Mouse (Mus musculus) left cerebral cortex, postnatal 14 days (tissue): ENCODE measurements around the gene Usp44. TPM values are rescaled to one million over a fixed set of nuclear protein-coding genes. Genes with fewer than 3 reads are reported as not detected.
"Not testable (repeated sequence)": the region's sequence is repeated elsewhere in the genome, so short reads cannot be mapped to it uniquely, and the experiment has no call there.

Experiments
- DNase-seq, 2 experiments: peaks; one replicate each; pipeline ENCODE4 v3.0.0; 2021 to 2022; ENCODE audit warnings: low spot score in 2 of 2, mixed read lengths in 1 of 2
- intact Hi-C: fragments of 180-260 bp; cut with DNase I; formaldehyde crosslinking; loops from one replicate; pipeline ENCODE4 v1.15.1; 2025
- long read RNA-seq, 2 experiments: library from polyadenylated mRNA; stranded (forward); transcript quantifications; one replicate each; pipeline ENCODE4 v2.0.0; 2021
- total RNA-seq, 2 experiments: library from RNA; stranded (reverse); gene quantifications; 2 replicates each; pipeline ENCODE4 v1.2.3; 2021

The Usp44 gene
- total RNA-seq = not detected
- long read RNA-seq, experiment 1 = 0 reads
- long read RNA-seq, experiment 2 = 0 reads

- intact Hi-C loops = no loop called here
- no peak for DNase-seq
Measured at GRCm38 (mm10) chr10:93830931-93831729, at the start of gene Usp44. Usp44 (plus strand) TSS chr10:93831555.

DNA sequence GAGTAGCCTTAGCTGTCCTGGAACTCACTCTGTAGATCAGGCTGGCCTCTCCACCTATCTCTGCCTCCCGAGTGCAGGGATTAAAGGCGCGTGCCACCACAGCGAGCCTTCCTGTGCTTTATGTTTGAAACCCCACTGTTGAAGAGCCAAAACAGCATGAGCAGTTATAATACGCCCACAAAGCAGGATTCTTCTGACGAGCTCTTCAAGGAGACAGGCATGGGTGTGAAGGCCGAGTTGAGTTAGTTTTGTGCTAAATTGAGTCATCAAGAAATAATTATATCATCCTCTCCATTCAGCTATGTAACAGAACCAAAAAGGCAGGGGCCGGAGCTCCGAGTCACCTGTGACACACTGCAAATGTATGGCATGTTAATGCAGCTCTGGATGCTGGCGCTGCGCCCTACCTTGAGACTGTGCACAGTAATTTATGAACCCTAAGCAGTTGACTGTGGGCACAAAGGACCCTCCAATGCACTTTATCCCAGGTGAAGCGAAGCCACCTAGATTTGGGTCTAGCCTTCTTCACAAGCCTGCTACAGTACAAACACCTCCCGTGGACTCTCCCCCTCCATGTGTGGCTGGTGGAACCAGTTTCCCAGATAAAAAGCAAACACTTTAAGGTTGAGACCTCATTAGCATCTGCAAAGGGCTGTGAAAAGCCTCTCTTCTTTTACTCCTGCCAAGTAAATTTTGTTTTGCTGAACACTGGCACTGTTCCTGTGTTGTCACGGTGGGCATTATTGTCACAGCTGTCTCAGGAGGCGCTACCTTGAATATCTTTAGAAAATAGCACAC, 47.9 kb upstream of the Usp44 start:
- DNase-seq = peak in 1 of 2 experiments; percentile 25
- intact Hi-C loops = no loop called here

DNA sequence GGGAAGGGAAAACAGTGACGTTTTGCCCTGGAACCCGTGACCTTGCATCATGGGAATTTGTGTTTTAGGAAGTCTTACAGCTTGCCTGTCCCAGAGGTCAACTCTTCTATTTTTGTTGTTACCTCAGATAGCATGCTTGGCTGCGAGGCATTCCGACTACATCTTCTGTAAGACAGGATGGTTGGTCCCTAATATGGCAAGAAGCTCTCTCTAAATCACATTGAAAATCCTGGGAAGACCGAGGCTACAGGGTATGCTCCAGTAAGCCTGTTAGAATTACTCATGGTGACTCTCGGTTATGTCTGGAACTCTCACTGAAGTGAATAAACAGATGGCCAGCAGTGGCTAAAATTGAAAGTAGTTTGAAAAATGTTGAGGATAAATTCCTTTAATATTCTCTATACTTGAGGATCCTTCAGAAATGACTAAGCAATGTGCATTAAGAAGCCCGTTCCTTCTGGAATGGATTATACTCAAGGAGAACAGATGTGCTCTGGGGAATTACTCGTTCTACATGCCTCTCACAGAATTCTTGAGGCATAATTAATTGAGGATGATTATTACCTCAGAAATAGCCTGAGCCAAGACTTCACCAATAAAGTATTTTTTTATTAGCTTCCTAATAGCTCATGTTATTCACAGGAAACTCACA, 31.5 kb upstream of the Usp44 start:
- no peak for DNase-seq
- intact Hi-C loops = no loop called here

DNA sequence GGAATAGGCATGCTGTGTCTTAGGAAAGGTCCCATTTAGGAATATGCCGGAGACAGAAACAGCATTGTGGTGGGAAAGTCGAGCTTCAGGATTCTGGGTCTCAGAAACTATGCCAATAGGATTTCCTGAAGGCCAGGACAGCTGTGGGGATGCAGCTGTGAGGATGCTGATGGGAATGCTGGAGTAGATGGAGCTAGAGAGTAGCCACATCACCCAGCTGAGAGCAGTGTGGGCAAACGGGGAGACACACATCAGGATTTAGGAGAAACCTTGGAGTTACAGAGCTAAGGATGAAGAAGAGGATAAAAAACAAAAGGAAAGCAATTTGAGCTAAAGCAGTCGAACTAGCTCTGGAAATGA, 31.0 kb upstream of the Usp44 start:
- intact Hi-C loops = no loop called here
- no peak for DNase-seq

DNA sequence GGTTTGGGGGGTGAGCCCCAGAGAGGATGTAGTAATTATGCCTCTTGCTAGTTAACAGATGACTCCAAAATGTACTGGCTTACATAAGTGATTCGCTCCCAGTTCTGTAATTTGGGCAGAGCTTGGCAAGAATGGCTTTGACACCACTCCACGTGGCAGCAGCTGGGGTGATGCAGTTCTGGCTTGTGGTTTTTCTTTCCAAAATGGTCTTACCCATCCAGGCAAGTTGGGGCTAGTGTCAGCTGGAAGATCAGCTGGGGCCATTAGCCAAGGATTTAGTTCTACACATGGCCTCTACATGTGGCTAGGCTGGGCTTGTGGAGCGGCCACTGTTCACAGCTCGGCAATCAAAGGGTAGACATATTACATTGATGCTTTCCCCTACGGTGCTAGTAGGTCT, 30.5 kb upstream of the Usp44 start:
- intact Hi-C loops = no loop called here
- DNase-seq = no peak

GRCm38 (mm10) chr10:93803199-93803598, 28.2 kb upstream of the Usp44 start:
- DNase-seq = no peak
- intact Hi-C loops = no loop called here

- intact Hi-C loops, DNase-seq: not testable (repeated sequence)
Measured at GRCm38 (mm10) chr10:93809438-93809837, 21.9 kb upstream of the Usp44 start.

- no peak for DNase-seq
- intact Hi-C loops = loop anchor here (5.0 kb wide), 1 partner anchor 383 kb away; no protein-coding TSS in a partner anchor
Measured at GRCm38 (mm10) chr10:93810590-93811185, 20.7 kb upstream of the Usp44 start.

- intact Hi-C loops = loop anchor here (2.0 to 5.0 kb wide), 2 partner anchors 201 to 385 kb away; no protein-coding TSS in a partner anchor
- DNase-seq = no peak
Measured at GRCm38 (mm10) chr10:93812098-93812497, 19.3 kb upstream of the Usp44 start.

DNA sequence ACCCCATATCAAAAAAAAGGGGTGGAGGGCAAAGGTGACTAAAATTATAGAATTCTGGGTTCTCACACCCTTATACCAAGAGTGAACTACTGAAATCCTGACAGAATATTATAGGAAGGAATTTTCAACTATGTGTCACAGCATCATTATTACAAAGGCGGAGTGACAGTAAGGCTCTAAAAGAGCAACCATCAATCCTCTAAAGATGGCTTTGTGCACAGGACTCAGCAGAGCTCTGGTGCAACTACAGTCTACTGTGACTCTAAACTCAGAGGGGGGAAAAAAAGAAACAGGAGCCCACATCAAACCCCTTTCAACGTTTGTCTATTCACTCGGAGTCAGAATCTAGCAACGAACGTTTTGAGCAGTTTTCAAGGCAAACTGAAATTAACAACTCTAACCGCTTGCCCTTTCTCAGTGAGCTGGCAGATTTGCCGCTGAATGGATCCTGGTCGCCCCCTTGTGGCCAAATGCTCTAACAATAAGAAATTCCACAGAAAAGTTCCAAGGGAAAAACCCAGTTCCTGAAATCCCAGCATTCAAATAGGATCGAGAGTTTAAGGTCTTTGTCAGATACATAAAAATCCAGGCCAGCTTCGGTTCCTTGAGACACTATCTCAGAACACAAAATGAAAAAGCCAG, 18.5 kb upstream of the Usp44 start:
- intact Hi-C loops = loop anchor here (1.0 to 5.0 kb wide), 3 partner anchors 202 to 386 kb away; no protein-coding TSS in a partner anchor
- peak; percentile 77 to 90 for DNase-seq

DNA sequence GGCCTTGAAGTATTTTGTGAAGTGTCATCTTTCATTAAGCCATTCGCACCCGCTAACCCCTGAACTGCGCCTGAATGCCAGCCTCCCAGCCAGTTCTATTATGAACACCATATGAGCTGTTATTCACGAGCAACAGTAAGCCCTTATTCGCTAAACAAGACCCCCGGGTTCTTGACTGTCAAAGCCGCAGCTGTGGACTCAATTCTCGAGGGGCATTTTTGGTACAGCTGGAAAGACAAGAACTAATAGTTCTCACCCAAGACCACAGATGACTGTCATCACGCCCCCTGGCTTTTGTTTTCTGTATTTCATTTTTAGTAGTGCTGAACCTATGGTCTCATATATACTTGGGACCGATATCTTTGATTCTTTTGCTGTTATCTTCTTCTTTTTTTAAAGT, 17.6 kb upstream of the Usp44 start:
- peak in 1 of 2 experiments; percentile 19 for DNase-seq

GRCm38 (mm10) chr10:93818661-93819060, 12.7 kb upstream of the Usp44 start:
- intact Hi-C loops = loop anchor here (5.0 kb wide), 1 partner anchor 299 kb away; no protein-coding TSS in a partner anchor
- DNase-seq = peak; percentile 80 to 87

More for the DNA sequence above, 17.6 kb upstream of the Usp44 start:
- intact Hi-C loops = loop anchor here (1.0 to 5.0 kb wide), 3 partner anchors 203 to 386 kb away; no protein-coding TSS in a partner anchor

DNA sequence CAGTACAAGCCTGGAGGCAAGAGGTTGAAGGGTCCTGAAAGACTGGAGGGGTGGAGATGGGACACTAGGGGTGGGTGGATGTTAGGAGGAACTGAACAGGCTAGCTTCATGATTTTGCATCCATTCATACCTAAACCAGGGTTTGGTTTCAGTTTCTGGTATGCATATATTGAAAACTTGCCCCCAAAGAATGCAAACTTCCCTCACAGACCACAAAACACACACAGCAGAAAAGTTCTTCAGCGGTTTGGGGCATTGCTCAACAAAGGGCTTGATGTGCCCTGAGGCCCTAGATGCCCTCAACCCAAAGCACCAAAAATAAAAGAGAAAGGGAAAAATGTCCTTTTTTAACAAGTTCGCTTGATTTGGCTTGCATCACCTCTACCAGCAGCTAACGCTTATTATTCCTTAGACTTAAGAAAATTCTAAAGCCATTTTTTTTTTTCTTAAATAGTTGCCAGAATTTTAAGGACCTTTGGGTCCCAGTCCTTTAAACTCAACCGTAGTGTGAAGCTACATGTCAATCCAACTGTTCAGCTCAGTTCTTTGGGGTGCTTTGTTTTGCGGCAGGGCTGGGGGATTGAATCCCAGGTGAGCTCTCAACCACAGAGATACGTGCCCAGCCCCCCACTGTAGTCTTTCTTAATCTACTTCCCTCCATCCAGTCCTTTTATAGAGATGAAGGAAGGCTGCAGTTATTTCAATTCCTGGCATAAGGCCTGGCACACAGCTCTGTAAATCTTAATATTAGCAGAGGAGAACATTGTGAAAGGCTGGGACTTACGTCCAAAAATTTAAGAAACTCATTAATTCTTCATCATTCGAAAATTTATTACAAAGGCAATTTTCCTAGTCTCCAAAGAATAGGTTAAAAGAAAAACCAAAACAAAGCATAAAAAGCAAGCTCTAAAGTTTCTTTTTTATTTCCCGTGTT, 1.2 kb upstream of the Usp44 start:
- intact Hi-C loops = no loop called here

DNA sequence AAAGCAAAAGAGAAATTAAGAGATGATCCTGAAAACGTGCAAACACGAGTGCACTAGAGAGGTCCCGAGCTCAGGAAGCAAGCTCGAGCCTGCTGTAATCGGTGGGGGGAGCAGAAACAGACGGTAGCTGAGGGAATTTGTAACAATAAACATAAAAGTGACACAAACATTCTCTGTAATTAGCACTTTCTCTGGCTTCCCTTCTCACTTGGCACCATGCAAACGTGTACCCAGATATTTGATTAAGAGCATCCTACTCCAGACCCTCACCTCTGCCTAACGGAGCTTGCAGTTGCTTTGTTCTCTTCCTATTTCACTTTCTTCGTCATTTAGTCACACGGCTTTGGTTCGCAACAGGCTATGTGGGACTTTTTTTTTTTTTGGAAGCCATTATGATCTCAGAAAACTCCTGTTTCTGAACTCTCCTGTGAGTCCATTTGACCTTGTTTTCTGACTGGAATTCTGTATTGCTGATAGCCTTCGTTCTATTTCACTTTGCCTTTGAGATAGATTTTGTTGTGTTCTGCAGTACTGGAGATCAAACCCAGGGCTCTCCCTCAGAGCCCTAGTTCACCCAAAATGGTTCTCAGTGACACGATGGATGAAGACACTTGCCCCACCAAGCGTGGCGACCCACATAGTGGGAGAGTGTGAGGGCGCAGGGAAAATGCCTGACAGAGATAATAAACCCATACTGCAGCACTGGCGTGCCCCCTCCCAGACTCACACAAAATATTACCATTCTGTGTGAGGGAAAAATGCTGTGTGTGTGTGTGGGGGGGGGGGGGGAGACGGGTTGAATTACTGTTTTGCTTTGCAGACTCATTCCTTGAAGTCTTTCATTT, 597 bp downstream of the Usp44 start:
- intact Hi-C loops = no loop called here
- no peak for DNase-seq

More for the DNA sequence above, 1.2 kb upstream of the Usp44 start:
- DNase-seq = no peak

DNA sequence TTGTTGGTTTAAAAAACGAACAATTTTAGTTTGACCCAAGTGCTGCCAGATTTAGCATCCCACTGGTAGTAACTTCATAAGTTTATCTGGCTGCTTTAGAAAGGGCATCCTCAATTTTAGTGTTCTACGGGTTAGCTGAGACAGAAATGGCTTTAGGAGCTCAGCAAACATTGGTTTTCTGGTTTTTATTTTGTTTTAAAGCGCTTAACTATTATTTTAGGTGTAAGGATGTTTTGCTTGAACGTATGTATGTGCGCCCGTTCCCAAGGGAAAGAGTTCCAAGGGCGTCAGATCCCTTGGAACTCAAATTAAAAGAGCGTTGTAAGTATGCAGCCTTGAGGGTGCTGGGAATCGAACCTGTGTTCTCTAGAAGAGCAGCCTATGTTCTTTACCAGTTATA, 1.5 kb downstream of the Usp44 start:
- no peak for DNase-seq
- intact Hi-C loops = no loop called here

GRCm38 (mm10) chr10:93833370-93833698, 2.0 kb downstream of the Usp44 start:
- peak in 1 of 2 experiments; percentile 16 for DNase-seq
- intact Hi-C loops = no loop called here
